In genomic region chr1:54710550-54710949, GRCm38 (mm10) we compare ENCODE assay signal across 13 mouse cellular contexts.
DNase-seq lines count a peak whose midpoint lies in the region; ATAC-seq and TF ChIP-seq lines count a peak whose summit lies in the region.
"Had no signal": no experiment of that assay in that cellular context is flagged by ENCODE, and none has a peak within 500 bp of the region (broad histone marks: within the 10 kb centered on the region; RNA-seq: fewer than 3 reads in every experiment).

No protein-coding gene starts in this region.

- no peak for TF ChIP-seq EP300 in stomach, postnatal 0 days (optimal IDR thresholded peaks at IDR 0.05)

- ATAC-seq in heart, embryonic 11.5 days (replicated peaks; ENCODE audit: insufficient number of reproducible peaks, low FRiP score, low TSS enrichment), result no peak
- peak; percentile 74 for ATAC-seq in heart, embryonic 15.5 days (replicated peaks; ENCODE audit: insufficient number of reproducible peaks, insufficient read depth, low FRiP score, low read depth)
- peak; percentile 38; the same call in 1 of the 2 replicates for ATAC-seq in stomach, postnatal 0 days (ENCODE audit: low FRiP score, low TSS enrichment)

- H3K27me3 ChIP-seq in heart, embryonic 11.5 days (ENCODE audit: control insufficient read depth, insufficient read depth, low read length), result no peaks in the 10 kb centered on the region
- H3K27me3 ChIP-seq in heart, embryonic 15.5 days, result no peaks in the 10 kb centered on the region
- H3K27me3 ChIP-seq in stomach, postnatal 0 days (ENCODE audit: control insufficient read depth, insufficient read depth, low read length), result no peaks in the 10 kb centered on the region
- H3K27me3 ChIP-seq: CH12.LX; limb, embryonic 13.5 days had no signal

- WGBS in heart, embryonic 11.5 days (ENCODE audit: insufficient replicate concordance), result 82% methylated on average over 1 of the region's 1 CpGs
- 39% methylated on average over 1 of the region's 1 CpGs for WGBS in heart, embryonic 15.5 days
- WGBS in stomach, postnatal 0 days, result 59% methylated on average over 1 of the region's 1 CpGs

- DNase-seq in heart, adult 11 months, result no peak
- DNase-seq in right cerebral cortex, postnatal 4 days, result peak; percentile 26
- no peak for DNase-seq in right cerebral cortex, adult 18-20 months
- peak; percentile 63 for DNase-seq in stomach, postnatal 0 days (ENCODE audit: low spot score)
- no peak for DNase-seq in Muller cell, postnatal 12 days (ENCODE audit: inconsistent ontology term)
- no peak for DNase-seq in adrenal gland, postnatal 4 days (ENCODE audit: low spot score in 2 of 2)
- DNase-seq: cerebellum, adult 11-12 months; gastrocnemius, postnatal 36 days had no signal

- TF ChIP-seq CTCF in stomach, postnatal 0 days (IDR thresholded peaks at IDR 0.05; ENCODE audit: low read depth), result no peak

- peaks cover 18% of the 10 kb centered on the region for H3K4me1 ChIP-seq in heart, embryonic 11.5 days (ENCODE audit: control insufficient read depth, insufficient read depth, low read length)
- peaks cover 32% of the 10 kb centered on the region for H3K4me1 ChIP-seq in heart, embryonic 15.5 days (replicated peaks)
- H3K4me1 ChIP-seq in stomach, postnatal 0 days (replicated peaks; ENCODE audit: control insufficient read depth, insufficient read depth), result peaks cover 6% of the 10 kb centered on the region; the same call in 1 of the 2 replicates

- H3K27ac ChIP-seq in heart, embryonic 11.5 days (ENCODE audit: low read depth, low read length), result peak overlapping the region; percentile 62
- peak overlapping the region; percentile 79 for H3K27ac ChIP-seq in heart, embryonic 15.5 days
- H3K27ac ChIP-seq in stomach, postnatal 0 days (replicated peaks), result no peak overlapping the region
- H3K27ac ChIP-seq: limb, embryonic 13.5 days had no signal

- H3K9me3 ChIP-seq in heart, embryonic 11.5 days (replicated peaks; ENCODE audit: control insufficient read depth, low read length), result no peaks in the 10 kb centered on the region
- H3K9me3 ChIP-seq in heart, embryonic 15.5 days (replicated peaks), result no peaks in the 10 kb centered on the region
- H3K9me3 ChIP-seq in stomach, postnatal 0 days (ENCODE audit: control insufficient read depth, low read length), result no peaks in the 10 kb centered on the region

- no peaks in the 10 kb centered on the region for H3K36me3 ChIP-seq in heart, embryonic 11.5 days (ENCODE audit: control insufficient read depth, insufficient read depth, low read length)
- no peaks in the 10 kb centered on the region for H3K36me3 ChIP-seq in heart, embryonic 15.5 days
- no peaks in the 10 kb centered on the region for H3K36me3 ChIP-seq in stomach, postnatal 0 days (ENCODE audit: control insufficient read depth, insufficient read depth, low read length)

- H3K4me2 ChIP-seq in heart, embryonic 11.5 days, result no peak overlapping the region
- no peak overlapping the region; the same call in 1 of the 2 replicates for H3K4me2 ChIP-seq in heart, embryonic 15.5 days
- H3K4me2 ChIP-seq in stomach, postnatal 0 days (replicated peaks; ENCODE audit: low read depth), result no peak overlapping the region
- H3K4me2 ChIP-seq: limb, embryonic 13.5 days; midbrain, embryonic 11.5 days had no signal

- no peak overlapping the region for H3K4me3 ChIP-seq in heart, embryonic 11.5 days (ENCODE audit: low read depth, low read length)
- no peak overlapping the region for H3K4me3 ChIP-seq in heart, embryonic 15.5 days
- no peak overlapping the region for H3K4me3 ChIP-seq in stomach, postnatal 0 days (ENCODE audit: low read depth, low read length)
- H3K4me3 ChIP-seq: limb, embryonic 13.5 days had no signal

- no peak overlapping the region for H3K9ac ChIP-seq in heart, embryonic 11.5 days (ENCODE audit: low read depth, low read length)
- no peak overlapping the region for H3K9ac ChIP-seq in heart, embryonic 15.5 days
- H3K9ac ChIP-seq in stomach, postnatal 0 days (ENCODE audit: low read length), result no peak overlapping the region
- H3K9ac ChIP-seq: limb, embryonic 13.5 days had no signal

Comparison
In these comparisons a context has a peak if more than half of its experiments do, and no peak if none do; other contexts are left out.
1. DNase-seq: peak in right cerebral cortex, postnatal 4 days (single experiment) and stomach, postnatal 0 days (single experiment); none in heart, adult 11 months (single experiment), right cerebral cortex, adult 18-20 months (single experiment), Muller cell, postnatal 12 days (single experiment) and adrenal gland, postnatal 4 days (0 of 2).